Mouse (Mus musculus) stomach, postnatal 0 days (tissue): Measurements from ENCODE around the gene Phgr1. TPM values are rescaled to one million over a fixed set of nuclear protein-coding genes. Genes with fewer than 3 reads are reported as not detected.

ENCODE experiments used
- ATAC-seq: fragments of 200-750 bp; cut with Nextera tagmentation; 2 replicates; pipeline ENCODE4 v1.8.0; 2017; ENCODE audit not compliant: low FRiP score, low TSS enrichment
- DNase-seq: peaks from one replicate; pipeline ENCODE4 v3.0.0-alpha.2; 2016; ENCODE audit warnings: low spot score
- H3K27ac ChIP-seq: fragments of 300-500 bp; sonication (generic); replicated peaks from 2 replicates; pipeline ENCODE4 v1.5.1; 2014; ENCODE audit warnings: mild to moderate bottlenecking, control low read depth
- H3K27me3 ChIP-seq: fragments of 300-500 bp; sonication (generic); 2 replicates; pipeline ENCODE4 v1.6.1; 2014; ENCODE audit warnings: low read length; ENCODE audit not compliant: control insufficient read depth, insufficient read depth
- H3K36me3 ChIP-seq: fragments of 300-500 bp; sonication (generic); 2 replicates; pipeline ENCODE4 v1.6.1; 2014; ENCODE audit warnings: low read length, mixed read lengths; ENCODE audit not compliant: control insufficient read depth, insufficient read depth
- H3K4me1 ChIP-seq: fragments of 300-500 bp; sonication (generic); replicated peaks from 2 replicates; pipeline ENCODE4 v1.6.1; 2014; ENCODE audit warnings: antibody characterized with exemption; ENCODE audit not compliant: control insufficient read depth, insufficient read depth
- H3K4me2 ChIP-seq: fragments of 300-500 bp; sonication (generic); replicated peaks from 2 replicates; pipeline ENCODE4 v1.6.1; 2014; ENCODE audit warnings: low read depth, mild to moderate bottlenecking, control low read depth, moderate library complexity
- H3K4me3 ChIP-seq: fragments of 300-500 bp; sonication (generic); 2 replicates; pipeline ENCODE4 v1.5.1; 2014; ENCODE audit warnings: low read depth, low read length, control low read depth
- H3K9ac ChIP-seq: fragments of 300-500 bp; sonication (generic); 2 replicates; pipeline ENCODE4 v1.6.1; 2014; ENCODE audit warnings: mild to moderate bottlenecking, low read length, control low read depth, mixed read lengths
- H3K9me3 ChIP-seq: fragments of 300-500 bp; sonication (generic); 2 replicates; pipeline ENCODE4 v1.6.1; 2016; ENCODE audit warnings: low read length; ENCODE audit not compliant: control insufficient read depth
- CTCF ChIP-seq: IDR thresholded peaks from 2 replicates; pipeline ENCODE4 v1.5.1; 2016; ENCODE audit warnings: antibody characterized with exemption, low read depth, mild to moderate bottlenecking, moderate library complexity
- EP300 ChIP-seq: optimal IDR thresholded peaks from 2 replicates; pipeline ENCODE3; 2016; ENCODE audit warnings: antibody characterized with exemption
- WGBS: fragments of 180-500 bp; shearing (Covaris S2); extraction: QIAGEN DNeasy Blood & Tissue Kit; methylation state at CpG from one replicate; pipeline ENCODE4 v1.1.7; 2014; 5-methylcytosine and 5-hydroxymethylcytosine counted together
- polyA plus RNA-seq: library from polyadenylated mRNA; unstranded; fragments of >200 nt; fragmentation: Nextera tagmentation; extraction: Ambion mirVana; gene quantifications from 2 replicates; pipeline ENCODE4 v1.2.1, GENCODE M21; 2015

Gene Phgr1
- polyA plus RNA-seq, 1 experiment from 2014 or later: 184 TPM

DNA sequence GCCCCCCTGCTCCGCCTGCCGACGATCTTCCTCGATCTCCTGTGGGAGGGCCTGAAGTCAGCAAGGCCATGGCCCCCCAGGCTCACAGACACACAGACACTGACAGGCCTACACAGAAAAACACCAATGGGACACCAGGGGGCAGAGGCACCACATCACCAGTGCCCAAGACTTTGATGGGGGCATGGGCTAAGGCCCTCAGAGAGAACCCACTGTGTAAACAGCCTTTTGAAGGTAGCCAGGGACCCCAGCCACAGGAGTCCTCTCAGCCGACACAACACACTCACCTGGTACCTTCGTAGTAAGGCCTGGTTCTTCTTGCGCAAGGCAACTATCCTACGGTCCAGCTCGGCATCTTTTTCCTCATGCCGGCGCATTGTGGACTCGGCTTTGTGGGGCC is 11.2 kb upstream of the Phgr1 start:
- 79% methylated on average over 12 of the region's 12 CpGs for WGBS
- Histone ChIP-seq H3K36me3 (peaks cover 3% of the 10 kb centered on the region; the same call in 1 of the 2 replicates), H3K9me3 (no peaks in the 10 kb centered on the region), H3K4me2 (peak overlapping the region; percentile 57), H3K4me1 (peaks cover 16% of the 10 kb centered on the region), H3K9ac (peak overlapping the region; percentile 27; the same call in 1 of the 2 replicates), H3K27ac (peak overlapping the region; percentile 96), H3K27me3 (no peaks in the 10 kb centered on the region), H3K4me3 (peak overlapping the region; percentile 28; the same call in 1 of the 2 replicates)
- ATAC-seq: no peak
- DNase-seq: peak; percentile 12
- TF ChIP-seq EP300 (no peak), CTCF (peak; percentile 60)

DNA sequence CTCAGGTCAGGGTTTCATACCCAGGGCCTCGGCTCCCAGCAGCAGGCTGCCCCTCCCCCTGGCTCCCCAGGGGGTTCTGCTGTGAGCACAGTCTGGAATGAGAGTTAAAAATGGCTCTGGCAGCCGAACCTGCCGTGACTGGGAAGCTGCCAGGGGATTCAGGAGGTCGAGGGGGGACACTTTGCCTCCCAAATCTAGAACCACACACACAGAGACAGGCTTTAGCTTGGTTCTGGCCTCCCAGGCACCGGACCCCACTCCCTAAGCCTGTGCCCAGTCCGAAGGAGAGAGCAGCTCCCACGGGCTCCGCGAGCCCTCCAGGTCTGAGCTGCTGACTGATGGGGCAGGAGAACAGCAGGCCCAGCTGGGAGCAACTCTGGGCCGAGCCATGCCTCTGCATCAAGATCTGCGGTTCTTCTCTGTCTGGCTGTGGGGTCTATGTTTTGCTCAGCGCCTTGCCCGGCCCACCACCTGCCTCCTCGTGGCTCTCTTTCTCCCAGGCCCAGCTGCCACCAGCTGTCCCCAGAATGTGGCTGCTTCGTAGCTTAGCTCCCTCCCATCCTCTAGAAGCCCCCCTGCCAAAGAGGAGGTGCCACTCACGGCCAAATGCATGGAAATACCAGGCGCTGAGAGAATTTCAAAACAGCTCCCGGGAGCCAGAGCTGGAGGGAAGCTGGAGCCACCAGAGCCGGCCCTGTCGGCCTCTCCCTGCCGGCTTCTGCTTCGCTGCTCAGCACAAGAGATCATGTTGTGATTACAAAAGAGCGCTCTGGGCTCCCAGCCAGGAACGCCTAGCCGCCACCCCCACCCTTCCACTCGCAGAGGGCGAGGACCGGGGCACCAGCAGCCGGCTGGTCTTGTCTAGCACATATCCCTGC is 10.4 kb upstream of the Phgr1 start, which contains the start of gene Ccdc9b:
Gene Ccdc9b (minus strand): TSS at position 756 of the 878 bp plus-strand sequence.
- Histone ChIP-seq H3K9ac (peak within 1 kb of the TSS; percentile 68), H3K4me3 (peak within 1 kb of the TSS; percentile 28), H3K4me2 (peak within 1 kb of the TSS; percentile 57), H3K27me3 (no peaks in the 10 kb centered on the region), H3K4me1 (peaks cover 16% of the 10 kb centered on the region), H3K9me3 (no peaks in the 10 kb centered on the region), H3K36me3 (peaks cover 3% of the 10 kb centered on the region; the same call in 1 of the 2 replicates), H3K27ac (peak within 1 kb of the TSS; percentile 96)
- peak; percentile 92 for DNase-seq
- ATAC-seq: peak; percentile 83
- WGBS: 6% methylated on average over 29 of the region's 29 CpGs
- peak; percentile 81 for TF ChIP-seq EP300
- TF ChIP-seq CTCF: no peak

DNA sequence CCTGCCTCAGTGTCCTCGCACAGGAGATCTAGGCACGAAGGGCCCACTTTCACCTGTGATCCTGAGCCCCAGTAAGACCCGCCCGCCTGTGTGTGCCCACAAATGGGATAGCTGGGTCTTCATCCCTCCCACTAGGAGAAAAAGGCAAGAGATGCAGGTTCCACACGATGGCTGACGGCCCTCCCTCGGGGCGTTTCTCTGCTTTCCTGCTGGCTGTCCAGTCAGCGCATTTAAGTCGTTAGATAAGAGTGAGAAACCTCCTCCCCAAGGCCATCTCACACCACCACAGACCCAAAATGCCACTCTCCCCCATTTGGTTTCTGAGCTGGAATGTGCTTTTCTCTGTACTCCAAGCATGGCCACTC is 9.8 kb upstream of the Phgr1 start:
- peak overlapping the region; percentile 57 for H3K4me2 ChIP-seq
- H3K27ac ChIP-seq: peak overlapping the region; percentile 96
- ATAC-seq (no peak), DNase-seq (no peak)
- 11% methylated on average over 10 of the region's 10 CpGs for WGBS
- H3K27me3 ChIP-seq: no peaks in the 10 kb centered on the region
- TF ChIP-seq CTCF (no peak), EP300 (no peak)
- peak overlapping the region; percentile 23; the same call in 1 of the 2 replicates for H3K9ac ChIP-seq
- peaks cover 16% of the 10 kb centered on the region for H3K4me1 ChIP-seq
- no peaks in the 10 kb centered on the region for H3K9me3 ChIP-seq
- peaks cover 3% of the 10 kb centered on the region; the same call in 1 of the 2 replicates for H3K36me3 ChIP-seq
- peak overlapping the region; percentile 28; the same call in 1 of the 2 replicates for H3K4me3 ChIP-seq

DNA sequence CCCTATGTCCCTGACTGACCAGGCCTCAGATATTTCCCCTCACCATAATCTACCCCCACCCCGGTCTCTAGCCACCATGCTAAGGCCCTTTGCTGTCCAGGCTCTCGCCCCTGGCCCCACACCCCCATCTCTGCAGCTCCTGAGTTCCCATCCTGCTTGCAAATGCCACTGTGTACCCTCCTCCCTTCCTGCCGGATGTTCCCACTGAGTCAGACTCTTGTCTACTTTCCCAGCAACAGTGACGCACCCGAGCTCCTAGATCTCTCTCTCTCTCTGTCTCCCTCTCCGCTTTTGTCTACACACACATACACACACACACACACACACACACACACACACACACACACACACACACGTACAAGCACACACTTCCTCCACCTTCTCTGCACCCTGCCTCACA is 9.1 kb upstream of the Phgr1 start:
- H3K9ac ChIP-seq: no peak overlapping the region
- DNase-seq (peak; percentile 37), ATAC-seq (no peak)
- no peak overlapping the region for H3K4me2 ChIP-seq
- TF ChIP-seq EP300 (no peak), CTCF (no peak)
- peak overlapping the region; percentile 96 for H3K27ac ChIP-seq
- H3K4me1 ChIP-seq: peaks cover 16% of the 10 kb centered on the region
- 46% methylated on average over 7 of the region's 7 CpGs for WGBS
- peaks cover under 1% of the 10 kb centered on the region; the same call in 1 of the 2 replicates for H3K36me3 ChIP-seq
- no peak overlapping the region for H3K4me3 ChIP-seq
- no peaks in the 10 kb centered on the region for H3K27me3 ChIP-seq
- no peaks in the 10 kb centered on the region for H3K9me3 ChIP-seq

DNA sequence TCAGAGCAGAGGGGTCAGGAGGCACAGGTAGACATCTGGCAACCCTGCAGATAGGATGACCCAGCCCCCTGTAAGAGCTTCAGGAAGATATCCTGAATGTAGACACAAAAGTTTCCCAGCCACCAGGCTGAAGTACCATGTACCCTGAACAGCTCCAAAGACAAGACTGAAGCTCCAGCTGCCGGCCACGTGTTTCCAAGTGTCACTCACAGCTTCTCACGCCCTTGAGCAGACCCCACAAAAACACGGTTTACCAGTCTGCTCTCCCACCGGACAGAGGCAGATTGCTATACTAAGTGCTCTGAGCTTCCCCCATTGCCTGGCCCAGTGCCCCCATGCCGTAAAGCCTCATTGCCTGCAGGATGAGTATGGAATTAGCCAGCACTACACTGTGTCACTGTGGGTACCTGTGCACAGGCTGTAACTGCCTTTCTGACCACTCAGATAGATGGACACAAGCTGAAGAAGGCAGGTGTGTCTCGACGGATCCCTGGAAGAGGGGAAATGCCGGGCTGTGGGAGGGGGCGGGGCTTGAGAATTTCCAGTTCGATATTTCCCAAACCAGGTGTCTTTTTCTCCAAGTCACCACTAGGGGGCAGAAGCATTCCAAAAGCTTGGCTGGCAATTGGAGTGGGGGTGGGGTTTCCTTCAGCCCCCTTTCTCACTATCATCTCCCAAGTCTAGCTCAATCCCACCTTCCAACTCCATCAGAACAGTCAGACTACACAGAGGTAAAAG is 8.3 kb upstream of the Phgr1 start:
- DNase-seq: peak; percentile 52
- peak overlapping the region; percentile 45; the same call in 1 of the 2 replicates for H3K27ac ChIP-seq
- 31% methylated on average over 11 of the region's 11 CpGs for WGBS
- H3K9me3 ChIP-seq: no peaks in the 10 kb centered on the region
- peaks cover 16% of the 10 kb centered on the region for H3K4me1 ChIP-seq
- H3K36me3 ChIP-seq: no peaks in the 10 kb centered on the region
- no peak overlapping the region for H3K4me2 ChIP-seq
- no peaks in the 10 kb centered on the region for H3K27me3 ChIP-seq
- TF ChIP-seq EP300 (no peak), CTCF (peak; percentile 75)
- no peak overlapping the region for H3K4me3 ChIP-seq
- ATAC-seq: no peak
- 0 out of 2 replicates have a peak overlapping the region, but pooled peaks have one; percentile 4 for H3K9ac ChIP-seq
